Mouse (Mus musculus): ENCODE results near the gene Nup62.
A peak's percentile ranks its signal among the peaks of the same experiment; 100 is the strongest.

The Nup62 gene

GRCm38 (mm10) chr7:44818751-44819235, 2.9 kb downstream of the Nup62 start:
- DNase-seq (ENCODE audit: low read depth), result peak; percentile 73

- DNase-seq (ENCODE audit: low read depth), result no peak
Measured at GRCm38 (mm10) chr7:44819391-44819790, 3.5 kb downstream of the Nup62 start.

- no peak for DNase-seq (ENCODE audit: low read depth)
Measured at GRCm38 (mm10) chr7:44819863-44820262, 4.0 kb downstream of the Nup62 start.

- no peak for DNase-seq (ENCODE audit: low read depth)
Measured at GRCm38 (mm10) chr7:44820525-44820924, 4.6 kb downstream of the Nup62 start.

- peak; percentile 57 for DNase-seq (ENCODE audit: low read depth)
Measured at GRCm38 (mm10) chr7:44821666-44822448, 6.0 kb downstream of the Nup62 start.

GRCm38 (mm10) chr7:44823409-44823808, 7.5 kb downstream of the Nup62 start:
- DNase-seq (ENCODE audit: low read depth), result no peak

- DNase-seq (ENCODE audit: low read depth), result peak; percentile 82
Measured at GRCm38 (mm10) chr7:44824872-44825271, 9.0 kb downstream of the Nup62 start.

GRCm38 (mm10) chr7:44826771-44827170, 10.9 kb downstream of the Nup62 start:
- peak; percentile 75 for DNase-seq (ENCODE audit: low read depth)

GRCm38 (mm10) chr7:44828706-44829105, 12.8 kb downstream of the Nup62 start:
- no peak for DNase-seq (ENCODE audit: low read depth)

- DNase-seq (ENCODE audit: low read depth), result no peak
Measured at GRCm38 (mm10) chr7:44832763-44833162, 16.9 kb downstream of the Nup62 start.

GRCm38 (mm10) chr7:44835373-44836015, 19.6 kb downstream of the Nup62 start:
- DNase-seq (ENCODE audit: low read depth), result no peak

GRCm38 (mm10) chr7:44836016-44836404, 20.1 kb downstream of the Nup62 start:
- DNase-seq (ENCODE audit: low read depth), result no peak

GRCm38 (mm10) chr7:44836423-44837053, 20.6 kb downstream of the Nup62 start:
- no peak for DNase-seq (ENCODE audit: low read depth)

- DNase-seq (ENCODE audit: low read depth), result no peak
Measured at GRCm38 (mm10) chr7:44838073-44838472, 22.2 kb downstream of the Nup62 start.

GRCm38 (mm10) chr7:44839171-44839490, 23.2 kb downstream of the Nup62 start:
- no peak for DNase-seq (ENCODE audit: low read depth)

- no peak for DNase-seq (ENCODE audit: low read depth)
Measured at GRCm38 (mm10) chr7:44839491-44840191, 23.8 kb downstream of the Nup62 start.

- no peak for DNase-seq (ENCODE audit: low read depth)
Measured at GRCm38 (mm10) chr7:44840426-44840825, 24.5 kb downstream of the Nup62 start.

GRCm38 (mm10) chr7:44841825-44842463, 26.1 kb downstream of the Nup62 start:
- DNase-seq (ENCODE audit: low read depth), result no peak

GRCm38 (mm10) chr7:44845006-44845405, 29.1 kb downstream of the Nup62 start:
- no peak for DNase-seq (ENCODE audit: low read depth)

- no peak for DNase-seq (ENCODE audit: low read depth)
Measured at GRCm38 (mm10) chr7:44846804-44847203, 30.9 kb downstream of the Nup62 start.

- DNase-seq (ENCODE audit: low read depth), result no peak
Measured at GRCm38 (mm10) chr7:44847772-44848171, 31.9 kb downstream of the Nup62 start.

All from 416B (cell line).